Mouse (Mus musculus) midbrain, embryonic 11.5 days (tissue): ENCODE results near the gene Dennd5a. TPM values are rescaled to one million over a fixed set of nuclear protein-coding genes. Genes with fewer than 3 reads are reported as not detected.

Experiments
- ATAC-seq: fragments of 200-750 bp; cut with Nextera tagmentation; 2 replicates; pipeline ENCODE4 v1.8.0; 2017; ENCODE audit warnings: moderate TSS enrichment, moderate library complexity; ENCODE audit not compliant: low FRiP score
- DNase-seq: peaks from one replicate; pipeline ENCODE4 v3.0.0; 2015; ENCODE audit warnings: low spot score; ENCODE audit errors: missing footprints
- H3K27ac ChIP-seq: fragments of 300-500 bp; sonication (generic); 2 replicates; pipeline ENCODE4 v1.5.1; 2014; ENCODE audit warnings: low read depth, low read length
- H3K27me3 ChIP-seq: fragments of 300-500 bp; sonication (generic); 2 replicates; pipeline ENCODE4 v1.6.1; 2014; ENCODE audit warnings: mild to moderate bottlenecking, low read length, moderate library complexity, mixed read lengths; ENCODE audit not compliant: control insufficient read depth, insufficient read depth
- H3K36me3 ChIP-seq: fragments of 300-500 bp; sonication (generic); 2 replicates; pipeline ENCODE4 v1.6.1; 2014; ENCODE audit warnings: mild to moderate bottlenecking, low read length, moderate library complexity, mixed read lengths; ENCODE audit not compliant: control insufficient read depth, insufficient read depth
- H3K4me1 ChIP-seq: fragments of 300-500 bp; sonication (generic); 2 replicates; pipeline ENCODE4 v1.6.1; 2014; ENCODE audit warnings: low read length; ENCODE audit not compliant: control insufficient read depth, insufficient read depth
- H3K4me2 ChIP-seq: fragments of 300-500 bp; sonication (generic); 2 replicates; pipeline ENCODE4 v1.6.1; 2014; ENCODE audit warnings: mild to moderate bottlenecking, moderate library complexity
- H3K4me3 ChIP-seq: fragments of 300-500 bp; sonication (generic); 2 replicates; pipeline ENCODE4 v1.5.1; 2014; ENCODE audit warnings: low read depth, low read length
- H3K9ac ChIP-seq: fragments of 300-500 bp; sonication (generic); 2 replicates; pipeline ENCODE4 v1.6.1; 2014; ENCODE audit warnings: low read length
- H3K9me3 ChIP-seq: fragments of 300-500 bp; sonication (generic); 2 replicates; pipeline ENCODE4 v1.6.1; 2016; ENCODE audit warnings: low read length; ENCODE audit not compliant: control insufficient read depth
- WGBS: fragments of 180-500 bp; shearing (Covaris S2); extraction: QIAGEN DNeasy Blood & Tissue Kit; methylation state at CpG from one replicate; pipeline ENCODE4 v1.1.7; 2014; 5-methylcytosine and 5-hydroxymethylcytosine counted together
- polyA plus RNA-seq: library from polyadenylated mRNA; unstranded; fragments of >200 nt; fragmentation: Nextera tagmentation; extraction: Ambion mirVana; gene quantifications from 2 replicates; pipeline ENCODE4 v1.2.1, GENCODE M21; 2014

The Dennd5a gene
- polyA plus RNA-seq, 1 experiment from 2014 or later = 53.0 TPM

- Histone ChIP-seq H3K27ac (peak overlapping the region; percentile 40; the same call in 1 of the 2 replicates), H3K9ac (no peak overlapping the region), H3K4me2 (no peak overlapping the region), H3K4me1 (no peaks in the 10 kb centered on the region), H3K36me3 (no peaks in the 10 kb centered on the region), H3K4me3 (no peak overlapping the region), H3K9me3 (no peaks in the 10 kb centered on the region), H3K27me3 (no peaks in the 10 kb centered on the region)
- no peak for DNase-seq
- ATAC-seq = no peak
Measured at GRCm38 (mm10) chr7:109969542-109969941, 9.3 kb upstream of the Dennd5a start.

GRCm38 (mm10) chr7:109968924-109969450 is 8.7 kb upstream of the Dennd5a start:
- no peak overlapping the region for H3K9ac ChIP-seq
- H3K4me3 ChIP-seq = no peak overlapping the region
- peak overlapping the region; percentile 40; the same call in 1 of the 2 replicates for H3K27ac ChIP-seq
- 33% methylated on average over 1 of the region's 2 CpGs for whole genome bisulfite sequencing
- no peaks in the 10 kb centered on the region for H3K27me3 ChIP-seq
- no peaks in the 10 kb centered on the region for H3K9me3 ChIP-seq
- H3K4me2 ChIP-seq = no peak overlapping the region
- ATAC-seq (peak; percentile 84), DNase-seq (no peak)
- no peaks in the 10 kb centered on the region for H3K36me3 ChIP-seq
- H3K4me1 ChIP-seq = no peaks in the 10 kb centered on the region

GRCm38 (mm10) chr7:109967805-109968579 is 7.7 kb upstream of the Dennd5a start:
- Histone ChIP-seq H3K4me2 (no peak overlapping the region), H3K9ac (no peak overlapping the region), H3K36me3 (no peaks in the 10 kb centered on the region), H3K9me3 (no peaks in the 10 kb centered on the region; the same call in 1 of the 2 replicates), H3K4me1 (no peaks in the 10 kb centered on the region), H3K4me3 (no peak overlapping the region), H3K27ac (no peak overlapping the region), H3K27me3 (no peaks in the 10 kb centered on the region)
- WGBS = 87% methylated on average over 11 of the region's 11 CpGs
- DNase-seq (no peak), ATAC-seq (no peak)

- H3K9me3 ChIP-seq = no peaks in the 10 kb centered on the region; the same call in 1 of the 2 replicates
- no peak overlapping the region for H3K4me2 ChIP-seq
- no peak overlapping the region for H3K9ac ChIP-seq
- H3K36me3 ChIP-seq = no peaks in the 10 kb centered on the region
- DNase-seq (no peak), ATAC-seq (no peak)
- no peaks in the 10 kb centered on the region for H3K27me3 ChIP-seq
- no peak overlapping the region for H3K4me3 ChIP-seq
- H3K27ac ChIP-seq = no peak overlapping the region
- H3K4me1 ChIP-seq = peaks cover 2% of the 10 kb centered on the region; the same call in 1 of the 2 replicates
Measured at GRCm38 (mm10) chr7:109965658-109966057, 5.4 kb upstream of the Dennd5a start.

GRCm38 (mm10) chr7:109963707-109964106 is 3.4 kb upstream of the Dennd5a start:
- H3K4me3 ChIP-seq = no peak overlapping the region
- H3K36me3 ChIP-seq = no peaks in the 10 kb centered on the region
- no peak overlapping the region for H3K9ac ChIP-seq
- no peaks in the 10 kb centered on the region; the same call in 1 of the 2 replicates for H3K9me3 ChIP-seq
- WGBS = 91% methylated on average over 4 of the region's 4 CpGs
- no peaks in the 10 kb centered on the region for H3K27me3 ChIP-seq
- ATAC-seq (no peak), DNase-seq (peak; percentile 79)
- H3K27ac ChIP-seq = no peak overlapping the region
- peaks cover 11% of the 10 kb centered on the region for H3K4me1 ChIP-seq
- no peak overlapping the region for H3K4me2 ChIP-seq

- no peaks in the 10 kb centered on the region for H3K27me3 ChIP-seq
- DNase-seq = no peak
- no peaks in the 10 kb centered on the region for H3K36me3 ChIP-seq
- WGBS = 81% methylated on average over 4 of the region's 4 CpGs
- no peaks in the 10 kb centered on the region; the same call in 1 of the 2 replicates for H3K9me3 ChIP-seq
- no peak overlapping the region for H3K4me2 ChIP-seq
- H3K27ac ChIP-seq = no peak overlapping the region
- ATAC-seq = no peak
- no peak overlapping the region for H3K4me3 ChIP-seq
- H3K4me1 ChIP-seq = peaks cover 20% of the 10 kb centered on the region
- no peak overlapping the region for H3K9ac ChIP-seq
Measured at GRCm38 (mm10) chr7:109962596-109962995, 2.3 kb upstream of the Dennd5a start.

- Histone ChIP-seq H3K9me3 (no peaks in the 10 kb centered on the region; the same call in 1 of the 2 replicates), H3K36me3 (no peaks in the 10 kb centered on the region), H3K4me1 (peaks cover 24% of the 10 kb centered on the region), H3K4me3 (no peak overlapping the region), H3K4me2 (no peak overlapping the region), H3K27ac (no peak overlapping the region), H3K9ac (no peak overlapping the region), H3K27me3 (no peaks in the 10 kb centered on the region)
- DNase-seq (no peak), ATAC-seq (no peak)
- 95% methylated on average over 2 of the region's 2 CpGs for WGBS
Measured at GRCm38 (mm10) chr7:109961570-109961969, 1.3 kb upstream of the Dennd5a start.

- H3K27me3 ChIP-seq = no peaks in the 10 kb centered on the region
- no peak for DNase-seq
- 7% methylated on average over 13 of the region's 13 CpGs for WGBS
- H3K36me3 ChIP-seq = no peaks in the 10 kb centered on the region
- H3K4me3 ChIP-seq = peak overlapping the region; percentile 92
- no peaks in the 10 kb centered on the region; the same call in 1 of the 2 replicates for H3K9me3 ChIP-seq
- peaks cover 24% of the 10 kb centered on the region for H3K4me1 ChIP-seq
- peak; percentile 28; the same call in 1 of the 2 replicates for ATAC-seq
- H3K27ac ChIP-seq = peak overlapping the region; percentile 85
- H3K9ac ChIP-seq = peak overlapping the region; percentile 96
- H3K4me2 ChIP-seq = peak overlapping the region; percentile 82
Measured at GRCm38 (mm10) chr7:109960613-109961154, 414 bp upstream of the Dennd5a start.
